Mouse (Mus musculus) limb, embryonic 11.5 days (tissue): Measurements from ENCODE around the gene Fyn. TPM values are rescaled to one million over a fixed set of nuclear protein-coding genes. Genes with fewer than 3 reads are reported as not detected.

ENCODE experiments used
- ATAC-seq: fragments of 200-750 bp; cut with Nextera tagmentation; 2 replicates; pipeline ENCODE4 v1.8.0; 2017; ENCODE audit warnings: low read depth; ENCODE audit not compliant: insufficient number of reproducible peaks, low FRiP score, low TSS enrichment
- DNase-seq: peaks from one replicate; pipeline ENCODE4 v3.0.0-alpha.2; 2015; ENCODE audit warnings: low spot score
- H3K27ac ChIP-seq: fragments of 300-500 bp; sonication (generic); replicated peaks from 2 replicates; pipeline ENCODE4 v1.5.1; 2014; ENCODE audit warnings: low read depth, mild to moderate bottlenecking, low read length
- H3K27me3 ChIP-seq: fragments of 300-500 bp; sonication (generic); 2 replicates; pipeline ENCODE4 v1.6.1; 2014; ENCODE audit warnings: mild to moderate bottlenecking, low read length, mixed read lengths; ENCODE audit not compliant: control insufficient read depth, insufficient read depth
- H3K36me3 ChIP-seq: fragments of 300-500 bp; sonication (generic); 2 replicates; pipeline ENCODE4 v1.6.1; 2014; ENCODE audit warnings: mild to moderate bottlenecking, low read length, moderate library complexity, mixed read lengths; ENCODE audit not compliant: control insufficient read depth, insufficient read depth
- H3K4me1 ChIP-seq: fragments of 300-500 bp; sonication (generic); 2 replicates; pipeline ENCODE4 v1.6.1; 2014; ENCODE audit warnings: low read length, mixed read lengths; ENCODE audit not compliant: control insufficient read depth, insufficient read depth
- H3K4me2 ChIP-seq: fragments of 300-500 bp; sonication (generic); 2 replicates; pipeline ENCODE4 v1.6.1; 2014; ENCODE audit warnings: low read depth, mild to moderate bottlenecking, moderate library complexity; ENCODE audit not compliant: severe bottlenecking
- H3K4me3 ChIP-seq: fragments of 300-500 bp; sonication (generic); 2 replicates; pipeline ENCODE4 v1.5.1; 2014; ENCODE audit warnings: low read depth, low read length
- H3K9ac ChIP-seq: fragments of 300-500 bp; sonication (generic); 2 replicates; pipeline ENCODE4 v1.6.1; 2014; ENCODE audit warnings: mild to moderate bottlenecking, low read length
- H3K9me3 ChIP-seq: fragments of 300-500 bp; sonication (generic); 2 replicates; pipeline ENCODE4 v1.6.1; 2016; ENCODE audit warnings: low read length; ENCODE audit not compliant: control insufficient read depth
- WGBS: fragments of 180-500 bp; shearing (Covaris S2); extraction: QIAGEN DNeasy Blood & Tissue Kit; methylation state at CpG from one replicate; pipeline ENCODE4 v1.1.7; 2014; 5-methylcytosine and 5-hydroxymethylcytosine counted together
- polyA plus RNA-seq: library from polyadenylated mRNA; unstranded; fragments of >200 nt; fragmentation: Nextera tagmentation; extraction: Ambion mirVana; gene quantifications from 2 replicates; pipeline ENCODE4 v1.2.1, GENCODE M21; 2014

The Fyn gene
- 20.6 and 20.8 TPM in 2 replicates for polyA plus RNA-seq

DNA sequence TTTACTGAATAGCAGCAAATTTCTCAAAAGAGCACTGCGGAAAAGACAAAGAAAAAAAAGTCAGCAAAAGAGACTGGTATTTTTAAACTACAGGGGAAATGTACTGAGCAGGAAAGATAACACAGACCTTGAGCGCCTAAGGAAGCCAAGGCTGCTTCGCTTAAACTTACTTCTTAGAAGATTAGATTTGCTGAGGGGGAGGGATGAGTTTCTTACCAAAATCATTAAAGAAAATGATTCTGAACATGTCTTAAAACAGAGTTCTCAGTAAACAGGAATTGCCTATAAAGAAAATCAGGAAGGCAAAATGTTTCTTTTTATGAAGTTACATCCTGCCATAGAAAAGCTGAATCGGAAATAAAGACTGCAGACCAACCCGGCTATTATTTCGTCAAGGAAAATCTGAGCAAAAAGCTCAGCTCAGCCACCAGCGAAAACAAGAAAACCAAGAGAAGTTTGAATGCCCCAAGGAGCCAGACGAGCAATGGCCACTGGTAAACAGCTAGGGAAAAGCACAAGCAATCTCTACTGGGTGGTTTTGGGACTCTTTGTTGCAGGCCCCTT is at the start of gene Fyn:
TSS of gene Fyn (plus strand) at position 284 of the 564 bp plus-strand sequence.
- H3K9ac ChIP-seq = peak within 1 kb of the TSS; percentile 86
- peak within 1 kb of the TSS; percentile 91 for H3K4me3 ChIP-seq
- peak within 1 kb of the TSS; percentile 88 for H3K4me2 ChIP-seq
- H3K4me1 ChIP-seq = peaks cover 6% of the 10 kb centered on the region; the same call in 1 of the 2 replicates
- no peaks in the 10 kb centered on the region for H3K9me3 ChIP-seq
- WGBS = 41% methylated on average over 8 of the region's 8 CpGs
- ATAC-seq (no peak), DNase-seq (no peak)
- H3K27ac ChIP-seq = peak within 1 kb of the TSS; percentile 70; the same call in 1 of the 2 replicates
- H3K27me3 ChIP-seq = 0 out of 2 replicates have a peak, but pooled peaks cover 3% of the 10 kb centered on the region
- no peaks in the 10 kb centered on the region for H3K36me3 ChIP-seq

DNA sequence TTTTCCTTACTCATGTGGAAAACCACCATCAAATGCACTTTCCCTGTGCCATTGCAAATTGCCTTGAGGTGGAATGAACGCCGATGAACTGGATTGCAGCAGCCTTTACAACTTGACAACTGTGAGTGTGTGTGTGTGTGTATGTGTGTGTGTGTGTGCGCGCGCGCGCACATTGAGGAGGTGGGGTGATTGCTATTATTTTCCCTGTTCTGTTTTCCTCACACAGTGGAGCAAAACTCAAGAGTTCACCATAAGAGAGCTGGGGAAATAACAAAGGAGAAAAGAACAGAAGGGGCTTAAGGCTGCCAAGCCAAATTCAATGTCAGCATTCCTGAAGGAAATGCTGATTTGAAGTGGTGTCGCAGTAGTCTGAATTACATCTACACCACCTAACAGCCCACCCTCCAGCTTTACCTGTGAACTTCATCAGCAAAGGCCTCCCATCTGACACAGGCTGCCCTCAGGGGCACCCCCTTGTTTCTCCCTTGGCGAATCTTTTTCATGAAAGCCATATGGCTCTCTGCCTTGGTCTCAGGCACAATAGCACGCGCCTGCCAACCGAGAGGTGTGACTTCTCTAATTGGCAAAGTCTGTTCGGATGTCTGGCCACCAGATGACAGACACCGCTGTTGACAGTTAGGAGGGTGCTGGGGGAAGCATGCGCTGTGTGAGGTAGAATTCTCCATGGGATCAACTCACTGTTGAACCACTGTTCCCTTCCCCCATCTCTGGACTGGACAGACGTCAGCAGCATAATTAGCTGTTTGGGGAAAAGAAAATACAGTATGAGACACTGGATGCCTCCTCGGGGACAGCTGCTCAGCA is 47.6 kb upstream of the Fyn start:
- ATAC-seq = peak; percentile 68
- H3K27ac ChIP-seq = 0 out of 2 replicates have a peak overlapping the region, but pooled peaks have one; percentile 36
- no peaks in the 10 kb centered on the region for H3K27me3 ChIP-seq
- no peaks in the 10 kb centered on the region for H3K9me3 ChIP-seq
- H3K4me3 ChIP-seq = no peak overlapping the region
- 0 out of 2 replicates have a peak overlapping the region, but pooled peaks have one; percentile 34 for H3K9ac ChIP-seq
- 33% methylated on average over 17 of the region's 17 CpGs for WGBS
- no peaks in the 10 kb centered on the region for H3K36me3 ChIP-seq
- peaks cover 12% of the 10 kb centered on the region for H3K4me1 ChIP-seq
- DNase-seq = peak; percentile 82
- H3K4me2 ChIP-seq = peak overlapping the region; percentile 28

DNA sequence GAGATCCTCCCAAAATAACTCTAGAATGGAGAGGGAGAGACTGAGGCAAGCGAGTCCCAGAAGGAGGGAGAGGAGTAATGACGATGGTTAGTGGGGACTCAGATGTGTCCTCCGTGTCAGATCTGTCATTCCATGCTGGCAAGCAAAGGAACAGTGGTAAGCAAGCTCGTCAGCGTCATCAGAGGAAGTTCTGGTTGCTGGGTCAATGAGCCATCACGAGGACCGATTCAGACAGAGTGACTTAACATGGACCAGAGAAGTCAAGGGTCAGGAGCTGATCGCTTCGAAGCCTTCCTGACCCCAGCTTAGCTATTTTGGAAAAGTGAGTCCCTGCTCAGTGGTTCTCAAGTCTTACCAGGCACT is 47.1 kb upstream of the Fyn start:
- H3K9ac ChIP-seq = no peak overlapping the region
- 57% methylated on average over 9 of the region's 9 CpGs for WGBS
- H3K36me3 ChIP-seq = no peaks in the 10 kb centered on the region
- no peak for ATAC-seq
- no peak for DNase-seq
- no peak overlapping the region for H3K27ac ChIP-seq
- no peak overlapping the region for H3K4me3 ChIP-seq
- H3K4me1 ChIP-seq = peaks cover 12% of the 10 kb centered on the region
- H3K9me3 ChIP-seq = no peaks in the 10 kb centered on the region
- H3K27me3 ChIP-seq = no peaks in the 10 kb centered on the region
- no peak overlapping the region; the same call in 1 of the 2 replicates for H3K4me2 ChIP-seq

DNA sequence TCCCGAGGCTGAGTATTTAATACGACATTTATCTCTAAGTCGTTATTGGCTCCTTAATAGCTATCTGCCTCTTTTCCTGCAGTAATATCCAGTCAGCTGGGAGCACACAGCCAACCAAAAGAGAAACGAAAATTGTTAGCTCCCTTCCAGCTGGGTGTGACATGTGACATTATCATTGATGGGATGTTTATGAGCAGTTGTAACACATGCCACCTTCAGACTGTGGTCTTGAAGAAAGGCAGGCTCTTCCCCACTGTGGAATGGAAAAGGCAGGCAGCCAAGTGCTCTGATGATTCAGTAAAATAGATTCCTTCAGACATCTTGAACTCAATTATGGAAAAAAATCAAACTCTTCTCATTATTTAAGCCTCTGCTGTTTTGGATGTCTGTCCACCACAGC is 46.5 kb upstream of the Fyn start:
- Histone ChIP-seq H3K27me3 (no peaks in the 10 kb centered on the region), H3K27ac (no peak overlapping the region), H3K4me3 (no peak overlapping the region), H3K9ac (no peak overlapping the region), H3K4me1 (peaks cover 12% of the 10 kb centered on the region), H3K4me2 (no peak overlapping the region), H3K36me3 (no peaks in the 10 kb centered on the region), H3K9me3 (no peaks in the 10 kb centered on the region)
- ATAC-seq = no peak
- no peak for DNase-seq
- 59% methylated on average over 4 of the region's 4 CpGs for WGBS

DNA sequence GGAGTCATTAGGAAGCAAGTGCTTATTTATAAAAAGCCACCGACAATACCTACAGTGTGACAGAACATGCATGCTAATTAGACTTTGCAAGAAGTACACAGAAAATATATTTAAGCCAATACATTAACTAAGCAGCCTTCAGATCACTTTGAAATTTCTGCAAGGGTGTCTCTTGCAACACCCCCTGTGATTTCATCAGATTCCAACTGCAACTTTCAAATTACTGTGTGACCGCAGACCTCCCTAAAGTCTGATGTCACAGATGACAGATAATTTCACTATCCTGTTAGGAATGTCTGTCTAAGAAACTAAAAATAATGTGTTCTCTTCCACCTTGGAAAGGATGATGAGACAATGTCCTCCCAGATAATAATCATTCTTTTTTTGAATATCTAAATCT is 44.4 kb upstream of the Fyn start:
- Histone ChIP-seq H3K4me3 (no peak overlapping the region), H3K27ac (no peak overlapping the region), H3K27me3 (no peaks in the 10 kb centered on the region), H3K9me3 (no peaks in the 10 kb centered on the region), H3K4me1 (peaks cover 12% of the 10 kb centered on the region), H3K4me2 (no peak overlapping the region), H3K36me3 (no peaks in the 10 kb centered on the region), H3K9ac (no peak overlapping the region)
- ATAC-seq = no peak
- 89% methylated on average over 2 of the region's 2 CpGs for WGBS
- DNase-seq = no peak

- no peak overlapping the region for H3K4me3 ChIP-seq
- no peak overlapping the region for H3K4me2 ChIP-seq
- no peak overlapping the region for H3K27ac ChIP-seq
- DNase-seq (no peak), ATAC-seq (no peak)
- H3K36me3 ChIP-seq = no peaks in the 10 kb centered on the region
- 91% methylated on average over 2 of the region's 2 CpGs for WGBS
- H3K27me3 ChIP-seq = no peaks in the 10 kb centered on the region
- H3K9ac ChIP-seq = no peak overlapping the region
- H3K4me1 ChIP-seq = no peaks in the 10 kb centered on the region
- H3K9me3 ChIP-seq = no peaks in the 10 kb centered on the region
Measured at GRCm38 (mm10) chr10:39328661-39329060, 40.0 kb upstream of the Fyn start.

DNA sequence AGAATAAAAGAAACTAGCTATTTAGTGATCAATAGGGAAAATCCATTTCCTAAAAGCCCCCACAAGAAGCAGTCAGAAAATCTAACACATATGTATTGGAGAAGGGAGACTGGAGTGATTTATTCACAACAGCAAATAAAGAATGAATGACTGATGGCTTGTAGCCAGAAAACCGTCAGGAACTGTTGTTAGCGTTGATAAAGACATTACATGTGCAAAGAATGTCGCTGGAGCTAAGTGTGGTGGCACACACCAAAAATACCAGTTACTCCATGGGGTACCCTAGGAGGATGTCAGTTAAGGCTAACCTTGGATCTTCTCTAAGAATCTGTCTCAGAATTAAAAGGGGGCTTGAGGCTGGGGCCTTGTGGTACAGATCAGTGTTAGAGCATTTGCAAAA is 34.3 kb upstream of the Fyn start:
- WGBS = 74% methylated on average over 3 of the region's 3 CpGs
- H3K4me2 ChIP-seq = no peak overlapping the region
- no peak overlapping the region for H3K9ac ChIP-seq
- no peak for DNase-seq
- no peak overlapping the region for H3K27ac ChIP-seq
- no peak for ATAC-seq
- no peaks in the 10 kb centered on the region for H3K36me3 ChIP-seq
- H3K9me3 ChIP-seq = no peaks in the 10 kb centered on the region
- H3K4me3 ChIP-seq = no peak overlapping the region
- H3K4me1 ChIP-seq = no peaks in the 10 kb centered on the region
- no peaks in the 10 kb centered on the region for H3K27me3 ChIP-seq

- Histone ChIP-seq H3K4me1 (no peaks in the 10 kb centered on the region), H3K9ac (no peak overlapping the region), H3K27ac (no peak overlapping the region), H3K36me3 (no peaks in the 10 kb centered on the region), H3K4me2 (no peak overlapping the region), H3K4me3 (no peak overlapping the region), H3K9me3 (no peaks in the 10 kb centered on the region), H3K27me3 (no peaks in the 10 kb centered on the region)
- no peak for ATAC-seq
- DNase-seq = no peak
Measured at GRCm38 (mm10) chr10:39335880-39336279, 32.8 kb upstream of the Fyn start.
